10 mouse cellular contexts compared by ENCODE assay signal in genomic region chr10:3414813-3415212, GRCm38 (mm10). TPM values are rescaled to one million over a fixed set of nuclear protein-coding genes. Genes with fewer than 3 reads are reported as not detected.
A peak's percentile ranks its signal among the peaks of the same experiment; 100 is the strongest.
DNase-seq lines count a peak whose midpoint lies in the region; ATAC-seq and TF ChIP-seq lines count a peak whose summit lies in the region.
"Had no signal": no experiment of that assay in that cellular context is flagged by ENCODE, and none has a peak within 500 bp of the region (broad histone marks: within the 10 kb centered on the region; RNA-seq: fewer than 3 reads in every experiment).

No protein-coding gene starts in this region.

- TF ChIP-seq CTCF in midbrain, postnatal 0 days (IDR thresholded peaks at IDR 0.05): no peak
- no peak for TF ChIP-seq CTCF in kidney, adult 2 months (conservative IDR thresholded peaks at IDR 0.05; ENCODE audit: insufficient read depth, insufficient read length, low read depth, low read length)

- 0 out of 2 replicates have a peak overlapping the region, but pooled peaks have one; percentile 32 for H3K27ac ChIP-seq in midbrain, embryonic 14.5 days (replicated peaks; ENCODE audit: low read depth, low read length)
- no peak overlapping the region for H3K27ac ChIP-seq in midbrain, embryonic 13.5 days
- peak overlapping the region; percentile 88 to 89 for H3K27ac ChIP-seq in heart, embryonic 14.5 days (replicated peaks in 1 of 2; ENCODE audit: control insufficient read depth in 1 of 2, insufficient read depth in 1 of 2, low read depth in 2 of 2, low read length in 2 of 2)
- H3K27ac ChIP-seq in midbrain, postnatal 0 days (ENCODE audit: low read depth, low read length): no peak overlapping the region
- H3K27ac ChIP-seq in kidney, adult 2 months (ENCODE audit: insufficient read depth, low read depth, low read length): no peak overlapping the region
- H3K27ac ChIP-seq: kidney, postnatal 0 days; liver, embryonic 15.5 days had no signal

- H3K4me2 ChIP-seq in midbrain, embryonic 14.5 days (ENCODE audit: low read length): no peak overlapping the region
- no peak overlapping the region for H3K4me2 ChIP-seq in midbrain, embryonic 13.5 days (replicated peaks)
- H3K4me2 ChIP-seq in heart, embryonic 14.5 days (ENCODE audit: low read length): peak overlapping the region; percentile 26; the same call in 1 of the 2 replicates
- no peak overlapping the region for H3K4me2 ChIP-seq in midbrain, postnatal 0 days (ENCODE audit: low read depth, low read length, poor library complexity, severe bottlenecking)
- H3K4me2 ChIP-seq: liver, embryonic 15.5 days had no signal

- no peak overlapping the region for H3K4me3 ChIP-seq in midbrain, embryonic 14.5 days (replicated peaks; ENCODE audit: low read depth, low read length)
- no peak overlapping the region for H3K4me3 ChIP-seq in midbrain, embryonic 13.5 days (replicated peaks)
- no peak overlapping the region for H3K4me3 ChIP-seq in heart, embryonic 14.5 days (ENCODE audit: control insufficient read depth in 1 of 2, insufficient read depth in 1 of 2, low read depth in 1 of 2, low read length in 2 of 2)
- no peak overlapping the region for H3K4me3 ChIP-seq in midbrain, postnatal 0 days (ENCODE audit: low read depth, low read length)
- no peak overlapping the region for H3K4me3 ChIP-seq in kidney, adult 2 months (ENCODE audit: insufficient read depth, low read depth, low read length)
- H3K4me3 ChIP-seq: liver, embryonic 15.5 days had no signal

- no peak for TF ChIP-seq POLR2A in kidney, adult 2 months (IDR thresholded peaks at IDR 0.05; ENCODE audit: low read depth, low read length)

- H3K4me1 ChIP-seq in midbrain, embryonic 14.5 days (ENCODE audit: control insufficient read depth, insufficient read depth, low read length): no peaks in the 10 kb centered on the region
- 0 out of 2 replicates have a peak, but pooled peaks cover 3% of the 10 kb centered on the region for H3K4me1 ChIP-seq in midbrain, embryonic 13.5 days (replicated peaks)
- H3K4me1 ChIP-seq in heart, embryonic 14.5 days (ENCODE audit: control insufficient read depth in 2 of 2, insufficient read depth in 2 of 2, low read length in 2 of 2): peaks cover 53 to 87% of the 10 kb centered on the region in 2 experiments
- H3K4me1 ChIP-seq in midbrain, postnatal 0 days (ENCODE audit: insufficient read depth, low read length): no peaks in the 10 kb centered on the region
- no peaks in the 10 kb centered on the region for H3K4me1 ChIP-seq in kidney, adult 2 months (ENCODE audit: control insufficient read depth, insufficient read depth, low read length)
- H3K4me1 ChIP-seq: liver, embryonic 15.5 days had no signal

- peak; percentile 53; the same call in 1 of the 2 replicates for ATAC-seq in midbrain, embryonic 14.5 days (ENCODE audit: low FRiP score, low TSS enrichment)
- ATAC-seq in midbrain, embryonic 13.5 days: no peak
- ATAC-seq in heart, embryonic 14.5 days (ENCODE audit: insufficient number of reproducible peaks, insufficient read depth, low FRiP score, low read depth): peak; percentile 80
- ATAC-seq in midbrain, postnatal 0 days (ENCODE audit: low FRiP score): peak; percentile 54; the same call in 1 of the 2 replicates
- no peak for ATAC-seq in CD4-positive, CD25-positive, alpha-beta regulatory T cell, adult 4 months

- H3K9ac ChIP-seq in midbrain, embryonic 14.5 days (replicated peaks; ENCODE audit: low read length): no peak overlapping the region
- no peak overlapping the region for H3K9ac ChIP-seq in midbrain, embryonic 13.5 days (replicated peaks)
- H3K9ac ChIP-seq in heart, embryonic 14.5 days (ENCODE audit: low read length): 0 out of 2 replicates have a peak overlapping the region, but pooled peaks have one; percentile 18
- no peak overlapping the region for H3K9ac ChIP-seq in midbrain, postnatal 0 days (replicated peaks; ENCODE audit: low read length, poor library complexity, severe bottlenecking)
- H3K9ac ChIP-seq: liver, embryonic 15.5 days had no signal

- no peaks in the 10 kb centered on the region for H3K27me3 ChIP-seq in midbrain, embryonic 14.5 days (ENCODE audit: control insufficient read depth, insufficient read depth, low read length)
- no peaks in the 10 kb centered on the region for H3K27me3 ChIP-seq in midbrain, embryonic 13.5 days
- H3K27me3 ChIP-seq in heart, embryonic 14.5 days (ENCODE audit: control insufficient read depth, insufficient read depth, low read length): no peaks in the 10 kb centered on the region
- H3K27me3 ChIP-seq in midbrain, postnatal 0 days (ENCODE audit: insufficient read depth, low read length): no peaks in the 10 kb centered on the region
- H3K27me3 ChIP-seq in kidney, adult 2 months (replicated peaks; ENCODE audit: control insufficient read depth, insufficient read depth, low read length): no peaks in the 10 kb centered on the region
- H3K27me3 ChIP-seq: liver, embryonic 15.5 days had no signal

- 75% methylated on average over 5 of the region's 5 CpGs for WGBS in midbrain, embryonic 14.5 days
- WGBS in midbrain, embryonic 13.5 days: 82% methylated on average over 5 of the region's 5 CpGs
- WGBS in heart, embryonic 14.5 days: 6% methylated on average over 5 of the region's 5 CpGs
- WGBS in midbrain, postnatal 0 days: 67% methylated on average over 5 of the region's 5 CpGs
- 83% methylated on average over 5 of the region's 5 CpGs for WGBS in kidney, adult 2 months

- peak; percentile 23 for DNase-seq in midbrain, embryonic 14.5 days
- peak; percentile 67 to 75 for DNase-seq in cerebellum, postnatal 25 days
- DNase-seq in midbrain, postnatal 0 days (ENCODE audit: low spot score): peak; percentile 77
- DNase-seq in frontal cortex, postnatal 10 days (ENCODE audit: low spot score in 2 of 2): no peak
- no peak for DNase-seq in kidney, adult 2 months

- no peaks in the 10 kb centered on the region for H3K36me3 ChIP-seq in midbrain, embryonic 14.5 days (ENCODE audit: control insufficient read depth, insufficient read depth, low read length)
- no peaks in the 10 kb centered on the region for H3K36me3 ChIP-seq in midbrain, embryonic 13.5 days
- no peaks in the 10 kb centered on the region for H3K36me3 ChIP-seq in heart, embryonic 14.5 days (ENCODE audit: control insufficient read depth, insufficient read depth, low read length)
- H3K36me3 ChIP-seq in midbrain, postnatal 0 days (ENCODE audit: insufficient read depth, low read length): no peaks in the 10 kb centered on the region; the same call in 1 of the 2 replicates
- H3K36me3 ChIP-seq in kidney, adult 2 months (ENCODE audit: control insufficient read depth, insufficient read depth, low read length): no peaks in the 10 kb centered on the region
- H3K36me3 ChIP-seq: liver, embryonic 15.5 days had no signal

- no peaks in the 10 kb centered on the region for H3K9me3 ChIP-seq in midbrain, embryonic 14.5 days (ENCODE audit: control insufficient read depth, low read length)
- no peaks in the 10 kb centered on the region for H3K9me3 ChIP-seq in midbrain, embryonic 13.5 days
- no peaks in the 10 kb centered on the region for H3K9me3 ChIP-seq in heart, embryonic 14.5 days (ENCODE audit: control insufficient read depth, low read length)
- H3K9me3 ChIP-seq in midbrain, postnatal 0 days (ENCODE audit: low read length): no peaks in the 10 kb centered on the region
- H3K9me3 ChIP-seq: liver, embryonic 15.5 days had no signal

RNA-seq across cellular contexts. Expression of gene Ppp1r14c, which starts 49.0 kb away (rescaled TPM):
- polyA plus RNA-seq in midbrain, embryonic 14.5 days (2014; fragmentation: Nextera tagmentation; extraction: Ambion mirVana): 45.8 and 45.9 TPM in 2 replicates
- 18.2 and 22.3 TPM in 2 replicates for polyA plus RNA-seq in midbrain, embryonic 13.5 days (2015; fragmentation: Nextera tagmentation; extraction: Ambion mirVana)
- 315 and 320 TPM in 2 replicates for polyA plus RNA-seq in heart, embryonic 14.5 days (2014; fragmentation: Nextera tagmentation; extraction: Ambion mirVana)
- 62.1 and 66.5 TPM in 2 replicates for total RNA-seq in midbrain, postnatal 0 days (2014; rRNA removed)
- 70.3 and 72.1 TPM in 2 replicates for polyA plus RNA-seq in midbrain, postnatal 0 days (2015; fragmentation: Nextera tagmentation; extraction: Ambion mirVana)
- under 1 TPM; 0.16 to 0.30 TPM for polyA plus RNA-seq in CD4-positive, CD25-positive, alpha-beta regulatory T cell, adult 4 months (2017; shearing (Covaris generic))
- polyA plus RNA-seq in kidney, adult 2 months (2012; rRNA removed): 0.10 and 0.38 TPM in 2 replicates

Comparison
In these comparisons a context has a peak if more than half of its experiments do, and no peak if none do; other contexts are left out.
1. ATAC-seq: peak in midbrain, embryonic 14.5 days (single experiment), heart, embryonic 14.5 days (single experiment) and midbrain, postnatal 0 days (single experiment); none in midbrain, embryonic 13.5 days (single experiment) and CD4-positive, CD25-positive, alpha-beta regulatory T cell, adult 4 months (single experiment).
2. H3K27ac ChIP-seq: peak in midbrain, embryonic 14.5 days (single experiment) and heart, embryonic 14.5 days (2 of 2); none in midbrain, embryonic 13.5 days (single experiment), midbrain, postnatal 0 days (single experiment) and kidney, adult 2 months (single experiment).
3. DNase-seq: peak in midbrain, embryonic 14.5 days (single experiment), cerebellum, postnatal 25 days (2 of 2) and midbrain, postnatal 0 days (single experiment); none in frontal cortex, postnatal 10 days (0 of 2) and kidney, adult 2 months (single experiment).
4. RNA of gene Ppp1r14c, which starts 49.0 kb away (polyA plus RNA-seq): 315 to 320 TPM in heart, embryonic 14.5 days, 70.3 to 72.1 TPM in midbrain, postnatal 0 days, 45.8 to 45.9 TPM in midbrain, embryonic 14.5 days and 18.2 to 22.3 TPM in midbrain, embryonic 13.5 days; 0.10 to 0.38 TPM in kidney, adult 2 months and 0.16 to 0.30 TPM in CD4-positive, CD25-positive, alpha-beta regulatory T cell, adult 4 months; every median in the first group is over 10 times any median in the second.